Mouse (Mus musculus) neutrophil, adult 5-6 weeks (primary cell): Measurements from ENCODE around the gene Lmo2. TPM values are rescaled to one million over a fixed set of nuclear protein-coding genes. Genes with fewer than 3 reads are reported as not detected.
A peak's percentile ranks its signal among the peaks of the same experiment; 100 is the strongest.

Source experiments
- ATAC-seq: fragments of 151-379, 151-347 bp; 2 replicates; pipeline ENCODE4 v1.8.0; 2017; ENCODE audit warnings: mild to moderate bottlenecking, moderate TSS enrichment; ENCODE audit not compliant: insufficient number of reproducible peaks, poor library complexity, low FRiP score, severe bottlenecking; ENCODE audit errors: extremely low read depth
- total RNA-seq: library from RNA; stranded (forward); fragments of 200-1000 nt; gene quantifications from 2 replicates; pipeline ENCODE4 v1.2.3, GENCODE M21; 2017

The Lmo2 gene
- total RNA-seq, 1 experiment from 2014 or later, result 151 TPM

GRCm38 (mm10) chr2:104023096-104023495, 65.3 kb downstream of the Lmo2 start:
- no peak for ATAC-seq

GRCm38 (mm10) chr2:104024656-104025055, 66.9 kb downstream of the Lmo2 start:
- ATAC-seq, result no peak

- peak; percentile 82 for ATAC-seq
Observed at GRCm38 (mm10) chr2:104027458-104028138, 69.8 kb downstream of the Lmo2 start, which contains the start of gene Fbxo3. TSS of gene Fbxo3 (plus strand) at chr2:104027721.

GRCm38 (mm10) chr2:104028139-104028723, 70.4 kb downstream of the Lmo2 start, which contains the start of gene 4931422A03Rik:
TSS of gene 4931422A03Rik (minus strand) at chr2:104028361.
- peak; percentile 16; the same call in 1 of the 2 replicates for ATAC-seq

- ATAC-seq, result no peak
Observed at GRCm38 (mm10) chr2:104029074-104029473, 71.3 kb downstream of the Lmo2 start.

- ATAC-seq, result no peak
Observed at GRCm38 (mm10) chr2:104030381-104030780, 72.6 kb downstream of the Lmo2 start.

Other genes with a start within 250 kb of the Lmo2 start
- gene Nat10, start 196.7 kb upstream of the Lmo2 start, total RNA-seq, result 42.0 and 44.6 TPM in 2 replicates
- 215 and 226 TPM in 2 replicates for gene Caprin1, start 160.3 kb upstream of the Lmo2 start, total RNA-seq
- gene Fbxo3, start 69.7 kb downstream of the Lmo2 start, total RNA-seq, result 45.3 and 46.8 TPM in 2 replicates
- gene 4931422A03Rik, start 70.4 kb downstream of the Lmo2 start, total RNA-seq, result not detected in 2 replicates
- 1.0 and 1.6 TPM in 2 replicates for gene Gm10912, start 107.8 kb downstream of the Lmo2 start, total RNA-seq
- not detected in 2 replicates for gene Gm10799, start 110.6 kb downstream of the Lmo2 start, total RNA-seq
- 8.7 TPM in 1 of 2 replicates, not detected in the other for gene Cd59b, start 111.9 kb downstream of the Lmo2 start, total RNA-seq
- 0.58 and 1.6 TPM in 2 replicates for gene Cd59a, start 137.8 kb downstream of the Lmo2 start, total RNA-seq
- not detected in 2 replicates for gene A930018P22Rik, start 164.8 kb downstream of the Lmo2 start, total RNA-seq